Mouse (Mus musculus): ENCODE measurements at regions not wholly inside any gene's neighbourhood (a gene's known extent, or its start where the extent isn't known, plus 50 kb on each side); places are given as distances from the start of the nearest gene placed in this dataset.

- Histone ChIP-seq H3K4me3 (replicated peaks; ENCODE audit: insufficient read depth, low read depth, low read length) (no peak overlapping the region), H3K4me1 (ENCODE audit: control insufficient read depth, insufficient read depth, low read length) (no peaks in the 10 kb centered on the region), H3K27me3 (ENCODE audit: control insufficient read depth, insufficient read depth, low read length) (no peaks in the 10 kb centered on the region), H3K27ac (ENCODE audit: insufficient read depth, low read length) (no peak overlapping the region)
- TF ChIP-seq POLR2A (IDR thresholded peaks at IDR 0.05; ENCODE audit: borderline replicate concordance, insufficient read depth, low read length) (no peak), CTCF (IDR thresholded peaks at IDR 0.05; ENCODE audit: borderline replicate concordance, insufficient read depth, low read depth, low read length) (no peak)
- 43% methylated on average over 5 of the region's 5 CpGs for WGBS
- no peak for DNase-seq
These were observed 188.6 kb downstream of the Tpbg start for GRCm38 (mm10) chr9:86030738-86031137.

GRCm38 (mm10) chr9:86044098-86044497 lies 201.9 kb downstream of the Tpbg start:
- 52% methylated on average over 4 of the region's 4 CpGs for WGBS
- H3K4me3 ChIP-seq (replicated peaks; ENCODE audit: insufficient read depth, low read depth, low read length): no peak overlapping the region
- no peak overlapping the region for H3K27ac ChIP-seq (ENCODE audit: insufficient read depth, low read length)
- DNase-seq: no peak
- H3K27me3 ChIP-seq (ENCODE audit: control insufficient read depth, insufficient read depth, low read length): no peaks in the 10 kb centered on the region
- H3K4me1 ChIP-seq (ENCODE audit: control insufficient read depth, insufficient read depth, low read length): no peaks in the 10 kb centered on the region
- TF ChIP-seq CTCF (IDR thresholded peaks at IDR 0.05; ENCODE audit: borderline replicate concordance, insufficient read depth, low read depth, low read length): no peak
- TF ChIP-seq POLR2A (IDR thresholded peaks at IDR 0.05; ENCODE audit: borderline replicate concordance, insufficient read depth, low read length): no peak

- Histone ChIP-seq H3K27ac (ENCODE audit: insufficient read depth, low read length) (no peak overlapping the region), H3K27me3 (ENCODE audit: control insufficient read depth, insufficient read depth, low read length) (no peaks in the 10 kb centered on the region), H3K4me3 (replicated peaks; ENCODE audit: insufficient read depth, low read depth, low read length) (no peak overlapping the region), H3K4me1 (ENCODE audit: control insufficient read depth, insufficient read depth, low read length) (no peaks in the 10 kb centered on the region)
- 27% methylated on average over 4 of the region's 4 CpGs for WGBS
- TF ChIP-seq CTCF (IDR thresholded peaks at IDR 0.05; ENCODE audit: borderline replicate concordance, insufficient read depth, low read depth, low read length) (no peak), POLR2A (IDR thresholded peaks at IDR 0.05; ENCODE audit: borderline replicate concordance, insufficient read depth, low read length) (no peak)
- no peak for DNase-seq
These were observed 215.9 kb downstream of the Tpbg start for GRCm38 (mm10) chr9:86058116-86058515.

- no peak overlapping the region for H3K27ac ChIP-seq (ENCODE audit: insufficient read depth, low read length)
- no peaks in the 10 kb centered on the region for H3K4me1 ChIP-seq (ENCODE audit: control insufficient read depth, insufficient read depth, low read length)
- H3K4me3 ChIP-seq (replicated peaks; ENCODE audit: insufficient read depth, low read depth, low read length): no peak overlapping the region
- WGBS: 36% methylated on average over 6 of the region's 6 CpGs
- no peak for DNase-seq
- no peak for TF ChIP-seq CTCF (IDR thresholded peaks at IDR 0.05; ENCODE audit: borderline replicate concordance, insufficient read depth, low read depth, low read length)
- no peak for TF ChIP-seq POLR2A (IDR thresholded peaks at IDR 0.05; ENCODE audit: borderline replicate concordance, insufficient read depth, low read length)
- H3K27me3 ChIP-seq (ENCODE audit: control insufficient read depth, insufficient read depth, low read length): no peaks in the 10 kb centered on the region
These were observed 217.9 kb downstream of the Tpbg start for GRCm38 (mm10) chr9:86060049-86060448.

- WGBS: 96% methylated on average over 4 of the region's 4 CpGs
- TF ChIP-seq CTCF (IDR thresholded peaks at IDR 0.05; ENCODE audit: borderline replicate concordance, insufficient read depth, low read depth, low read length) (no peak), POLR2A (IDR thresholded peaks at IDR 0.05; ENCODE audit: borderline replicate concordance, insufficient read depth, low read length) (no peak)
- Histone ChIP-seq H3K27ac (ENCODE audit: insufficient read depth, low read length) (no peak overlapping the region), H3K4me3 (replicated peaks; ENCODE audit: insufficient read depth, low read depth, low read length) (no peak overlapping the region), H3K4me1 (ENCODE audit: control insufficient read depth, insufficient read depth, low read length) (no peaks in the 10 kb centered on the region), H3K27me3 (ENCODE audit: control insufficient read depth, insufficient read depth, low read length) (no peaks in the 10 kb centered on the region)
- no peak for DNase-seq
These were observed 219.1 kb downstream of the Tpbg start for GRCm38 (mm10) chr9:86061230-86061629.

GRCm38 (mm10) chr9:86079275-86079674 lies 237.1 kb downstream of the Tpbg start:
- Histone ChIP-seq H3K4me3 (replicated peaks; ENCODE audit: insufficient read depth, low read depth, low read length) (no peak overlapping the region), H3K4me1 (ENCODE audit: control insufficient read depth, insufficient read depth, low read length) (no peaks in the 10 kb centered on the region), H3K27me3 (ENCODE audit: control insufficient read depth, insufficient read depth, low read length) (no peaks in the 10 kb centered on the region), H3K27ac (ENCODE audit: insufficient read depth, low read length) (no peak overlapping the region)
- DNase-seq: no peak
- TF ChIP-seq CTCF (IDR thresholded peaks at IDR 0.05; ENCODE audit: borderline replicate concordance, insufficient read depth, low read depth, low read length) (no peak), POLR2A (IDR thresholded peaks at IDR 0.05; ENCODE audit: borderline replicate concordance, insufficient read depth, low read length) (no peak)

GRCm38 (mm10) chr9:86081873-86082272 lies 239.7 kb downstream of the Tpbg start:
- Histone ChIP-seq H3K4me1 (ENCODE audit: control insufficient read depth, insufficient read depth, low read length) (no peaks in the 10 kb centered on the region), H3K4me3 (replicated peaks; ENCODE audit: insufficient read depth, low read depth, low read length) (no peak overlapping the region), H3K27me3 (ENCODE audit: control insufficient read depth, insufficient read depth, low read length) (no peaks in the 10 kb centered on the region), H3K27ac (ENCODE audit: insufficient read depth, low read length) (no peak overlapping the region)
- TF ChIP-seq POLR2A (IDR thresholded peaks at IDR 0.05; ENCODE audit: borderline replicate concordance, insufficient read depth, low read length) (no peak), CTCF (IDR thresholded peaks at IDR 0.05; ENCODE audit: borderline replicate concordance, insufficient read depth, low read depth, low read length) (no peak)
- no peak for DNase-seq
- 43% methylated on average over 6 of the region's 6 CpGs for WGBS

- no peak for DNase-seq
- no peak overlapping the region for H3K4me3 ChIP-seq (replicated peaks; ENCODE audit: insufficient read depth, low read depth, low read length)
- H3K4me1 ChIP-seq (ENCODE audit: control insufficient read depth, insufficient read depth, low read length): no peaks in the 10 kb centered on the region
- H3K27me3 ChIP-seq (ENCODE audit: control insufficient read depth, insufficient read depth, low read length): no peaks in the 10 kb centered on the region
- TF ChIP-seq POLR2A (IDR thresholded peaks at IDR 0.05; ENCODE audit: borderline replicate concordance, insufficient read depth, low read length) (no peak), CTCF (IDR thresholded peaks at IDR 0.05; ENCODE audit: borderline replicate concordance, insufficient read depth, low read depth, low read length) (no peak)
- no peak overlapping the region for H3K27ac ChIP-seq (ENCODE audit: insufficient read depth, low read length)
These were observed 250.8 kb downstream of the Tpbg start for GRCm38 (mm10) chr9:86092998-86093397.

All from cerebellum, adult 2 months (tissue).